Mouse (Mus musculus) liver, postnatal 0 days (tissue): ENCODE measurements around the gene Grk3. TPM values are rescaled to one million over a fixed set of nuclear protein-coding genes. Genes with fewer than 3 reads are reported as not detected.

Experiments
- ATAC-seq: fragments of 200-750 bp; cut with Nextera tagmentation; 2 replicates; pipeline ENCODE4 v1.8.0; 2017; ENCODE audit warnings: mild to moderate bottlenecking, moderate library complexity
- DNase-seq: peaks from one replicate; pipeline ENCODE4 v3.0.0-alpha.2; 2016
- H3K27ac ChIP-seq: fragments of 300-500 bp; sonication (generic); 2 replicates; pipeline ENCODE4 v1.5.1; 2014; ENCODE audit warnings: antibody characterized with exemption, moderate library complexity, mild to moderate bottlenecking, low read depth
- H3K27me3 ChIP-seq: fragments of 300-500 bp; sonication (generic); 2 replicates; pipeline ENCODE4 v1.6.1; 2014; ENCODE audit warnings: low read length, control low read depth, mixed read lengths; ENCODE audit not compliant: insufficient read depth
- H3K36me3 ChIP-seq: fragments of 300-500 bp; sonication (generic); replicated peaks from 2 replicates; pipeline ENCODE4 v1.6.1; 2014; ENCODE audit warnings: mild to moderate bottlenecking, control low read depth, low read length, moderate library complexity, mixed read lengths; ENCODE audit not compliant: insufficient read depth
- H3K4me1 ChIP-seq: fragments of 300-500 bp; sonication (generic); 2 replicates; pipeline ENCODE4 v1.6.1; 2014; ENCODE audit warnings: antibody characterized with exemption, mild to moderate bottlenecking, control low read depth; ENCODE audit not compliant: insufficient read depth
- H3K4me2 ChIP-seq: fragments of 300-500 bp; sonication (generic); 2 replicates; pipeline ENCODE4 v1.6.1; 2014; ENCODE audit warnings: low read depth, mild to moderate bottlenecking, low read length, moderate library complexity, mixed read lengths
- H3K4me3 ChIP-seq: fragments of 300-500 bp; sonication (generic); 2 replicates; pipeline ENCODE4 v1.5.1; 2014; ENCODE audit warnings: low read depth, low read length
- H3K9ac ChIP-seq: fragments of 300-500 bp; sonication (generic); replicated peaks from 2 replicates; pipeline ENCODE4 v1.6.1; 2014; ENCODE audit warnings: mild to moderate bottlenecking, moderate library complexity
- H3K9me3 ChIP-seq: fragments of 300-500 bp; sonication (generic); 2 replicates; pipeline ENCODE4 v1.6.1; 2016; ENCODE audit warnings: mild to moderate bottlenecking, control low read depth, low read length, mixed read lengths
- CTCF ChIP-seq: sonication (generic); IDR thresholded peaks from 2 replicates; pipeline ENCODE4 v1.5.1; 2016; ENCODE audit warnings: antibody characterized with exemption, low read depth
- EP300 ChIP-seq: IDR thresholded peaks from 2 replicates; pipeline ENCODE4 v1.6.1; 2016; ENCODE audit warnings: antibody characterized with exemption, low read depth, mild to moderate bottlenecking
- WGBS: fragments of 180-500 bp; shearing (Covaris S2); extraction: QIAGEN DNeasy Blood & Tissue Kit; methylation state at CpG from one replicate; pipeline ENCODE4 v1.1.7; 2014; ENCODE audit not compliant: insufficient replicate concordance; 5-methylcytosine and 5-hydroxymethylcytosine counted together
- polyA plus RNA-seq: library from polyadenylated mRNA; unstranded; fragments of >200 nt; fragmentation: Nextera tagmentation; extraction: Ambion mirVana; gene quantifications from 2 replicates; pipeline ENCODE4 v1.2.1, GENCODE M21; 2015

Gene Grk3
- polyA plus RNA-seq, 1 experiment from 2014 or later = 2.1 TPM

DNA sequence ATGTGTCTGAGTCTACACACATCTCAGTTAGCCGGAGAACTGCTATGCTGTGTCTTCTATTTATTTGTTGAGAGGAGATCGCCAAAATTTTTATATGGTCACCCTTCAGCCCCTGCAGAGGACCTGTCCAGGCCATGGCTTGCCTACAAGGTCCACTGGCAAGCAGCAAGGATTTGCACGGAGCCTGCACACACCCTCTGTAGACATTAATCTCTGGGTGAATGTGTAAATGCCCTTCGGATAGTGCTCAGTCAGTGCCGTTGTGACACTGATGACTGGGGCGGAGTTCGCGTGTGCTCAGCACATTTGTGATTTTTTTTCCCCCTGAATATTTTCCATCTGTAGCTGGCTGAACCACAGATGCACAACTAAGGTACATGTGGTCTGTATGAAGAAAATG lies 90.8 kb downstream of the Grk3 start:
- no peak for ATAC-seq
- H3K4me1 ChIP-seq = peaks cover 4% of the 10 kb centered on the region
- no peak for TF ChIP-seq EP300
- no peak overlapping the region for H3K9ac ChIP-seq
- H3K4me2 ChIP-seq = no peak overlapping the region
- WGBS = 73% methylated on average over 8 of the region's 8 CpGs
- no peak overlapping the region for H3K4me3 ChIP-seq
- no peaks in the 10 kb centered on the region for H3K9me3 ChIP-seq
- peaks cover 3% of the 10 kb centered on the region; the same call in 1 of the 2 replicates for H3K36me3 ChIP-seq
- no peak for DNase-seq
- no peaks in the 10 kb centered on the region for H3K27me3 ChIP-seq
- no peak overlapping the region for H3K27ac ChIP-seq

DNA sequence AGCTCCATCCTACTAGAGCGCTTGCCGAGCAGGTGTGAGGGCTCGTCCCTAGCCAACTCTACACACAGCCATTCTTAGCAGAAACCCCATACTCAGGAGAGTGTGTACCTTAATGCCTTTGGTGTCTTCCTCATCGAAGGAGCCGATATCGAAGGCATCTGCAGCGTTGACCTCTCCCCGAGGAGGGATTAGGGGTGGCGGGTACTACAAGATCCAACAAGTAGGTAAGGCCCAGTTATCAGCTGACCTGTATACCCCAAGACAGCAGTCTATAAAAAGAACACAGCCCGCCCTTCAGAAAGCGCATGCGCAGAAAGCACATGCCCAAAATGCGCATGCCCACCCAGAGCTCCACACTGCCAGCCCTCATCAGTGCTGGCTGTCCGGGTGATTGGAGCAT lies 91.8 kb downstream of the Grk3 start:
- no peak overlapping the region for H3K4me3 ChIP-seq
- TF ChIP-seq CTCF (no peak), EP300 (no peak)
- peaks cover 4% of the 10 kb centered on the region for H3K4me1 ChIP-seq
- H3K9me3 ChIP-seq = no peaks in the 10 kb centered on the region
- H3K27me3 ChIP-seq = no peaks in the 10 kb centered on the region
- DNase-seq = no peak
- no peak overlapping the region for H3K27ac ChIP-seq
- ATAC-seq = no peak
- 0 out of 2 replicates have a peak, but pooled peaks cover 3% of the 10 kb centered on the region for H3K36me3 ChIP-seq
- WGBS = 88% methylated on average over 14 of the region's 14 CpGs
- H3K4me2 ChIP-seq = no peak overlapping the region
- no peak overlapping the region for H3K9ac ChIP-seq

DNA sequence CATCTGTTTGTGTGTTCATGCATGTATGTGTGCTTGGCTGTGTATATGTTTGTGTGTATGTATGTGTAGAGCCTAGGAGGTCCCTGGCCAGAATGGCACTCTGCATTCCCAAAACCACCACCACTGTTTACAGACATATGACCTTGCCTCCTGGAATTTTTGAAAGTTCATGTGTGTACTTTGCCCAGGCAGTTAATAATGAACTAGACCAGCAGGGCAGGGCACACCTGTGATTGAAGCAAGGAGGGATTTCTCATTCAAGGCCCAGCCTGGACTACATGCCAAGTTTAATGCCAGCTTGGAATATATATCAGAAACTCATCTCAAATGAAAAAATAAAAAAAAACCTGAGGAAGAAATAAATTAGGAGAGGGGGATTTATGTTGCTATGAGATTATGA lies 93.7 kb downstream of the Grk3 start:
- no peak overlapping the region for H3K27ac ChIP-seq
- no peak overlapping the region for H3K4me2 ChIP-seq
- H3K4me3 ChIP-seq = no peak overlapping the region
- peaks cover 4% of the 10 kb centered on the region for H3K4me1 ChIP-seq
- no peak for DNase-seq
- no peak overlapping the region for H3K9ac ChIP-seq
- ATAC-seq = peak; percentile 79
- TF ChIP-seq EP300 (peak; percentile 15; the same call in 1 of the 2 replicates), CTCF (no peak)
- no peaks in the 10 kb centered on the region for H3K9me3 ChIP-seq
- no peaks in the 10 kb centered on the region for H3K36me3 ChIP-seq
- no peaks in the 10 kb centered on the region for H3K27me3 ChIP-seq

DNA sequence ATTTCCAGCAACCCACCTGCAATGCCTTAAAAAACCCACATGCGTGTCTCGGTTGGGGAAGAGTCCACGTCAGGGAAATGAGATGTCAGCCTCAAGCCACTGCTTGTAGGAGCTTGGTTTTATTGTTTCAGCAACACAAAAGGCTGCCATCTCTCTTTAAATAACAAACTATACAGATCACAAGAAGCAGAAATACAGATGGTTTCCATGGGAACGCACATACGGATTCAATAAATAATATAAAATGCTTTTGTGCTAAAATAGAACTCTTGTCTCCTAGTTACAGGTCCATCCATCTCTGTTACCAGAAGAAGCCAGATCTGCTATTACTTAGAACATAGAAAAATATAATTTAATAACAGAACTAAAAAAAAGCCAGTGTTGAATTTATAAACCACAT lies 105.2 kb downstream of the Grk3 start:
- Histone ChIP-seq H3K4me2 (no peak overlapping the region), H3K9me3 (peaks cover 3% of the 10 kb centered on the region; the same call in 1 of the 2 replicates), H3K27me3 (no peaks in the 10 kb centered on the region), H3K4me1 (peaks cover 4% of the 10 kb centered on the region; the same call in 1 of the 2 replicates), H3K36me3 (peaks cover 4% of the 10 kb centered on the region; the same call in 1 of the 2 replicates), H3K9ac (no peak overlapping the region), H3K27ac (no peak overlapping the region), H3K4me3 (no peak overlapping the region)
- WGBS = 81% methylated on average over 5 of the region's 5 CpGs
- ATAC-seq = no peak
- no peak for DNase-seq
- TF ChIP-seq CTCF = no peak
- no peak for TF ChIP-seq EP300

DNA sequence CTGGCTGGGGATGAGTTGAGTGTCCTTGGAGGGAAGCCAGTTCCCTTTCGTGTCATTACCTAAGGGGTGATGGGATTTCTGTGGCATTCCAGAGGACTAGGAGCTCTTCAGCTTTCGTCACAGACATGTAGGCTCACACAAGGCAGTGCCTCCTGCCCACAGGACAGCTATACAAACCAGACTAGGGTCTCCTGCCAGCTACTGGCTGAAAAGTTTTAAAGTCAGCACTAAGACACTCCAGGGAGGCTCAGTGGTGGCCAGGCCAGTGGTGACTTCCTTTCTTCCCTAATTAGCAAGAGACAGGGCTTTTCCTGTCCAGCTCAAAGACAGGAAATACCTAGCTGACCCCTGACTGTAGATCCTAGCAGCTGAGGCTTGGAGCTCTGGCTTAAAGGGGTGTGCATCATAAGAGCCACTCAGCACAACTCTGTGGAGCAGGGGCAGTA lies 107.4 kb downstream of the Grk3 start:
- peaks cover 4% of the 10 kb centered on the region; the same call in 1 of the 2 replicates for H3K4me1 ChIP-seq
- H3K9me3 ChIP-seq = peaks cover 3% of the 10 kb centered on the region; the same call in 1 of the 2 replicates
- WGBS = 21% methylated on average over 2 of the region's 2 CpGs
- TF ChIP-seq EP300 (no peak), CTCF (no peak)
- no peak overlapping the region for H3K4me2 ChIP-seq
- no peaks in the 10 kb centered on the region for H3K27me3 ChIP-seq
- no peak overlapping the region for H3K4me3 ChIP-seq
- no peak overlapping the region for H3K27ac ChIP-seq
- no peaks in the 10 kb centered on the region for H3K36me3 ChIP-seq
- ATAC-seq (peak; percentile 23; the same call in 1 of the 2 replicates), DNase-seq (no peak)
- no peak overlapping the region for H3K9ac ChIP-seq

DNA sequence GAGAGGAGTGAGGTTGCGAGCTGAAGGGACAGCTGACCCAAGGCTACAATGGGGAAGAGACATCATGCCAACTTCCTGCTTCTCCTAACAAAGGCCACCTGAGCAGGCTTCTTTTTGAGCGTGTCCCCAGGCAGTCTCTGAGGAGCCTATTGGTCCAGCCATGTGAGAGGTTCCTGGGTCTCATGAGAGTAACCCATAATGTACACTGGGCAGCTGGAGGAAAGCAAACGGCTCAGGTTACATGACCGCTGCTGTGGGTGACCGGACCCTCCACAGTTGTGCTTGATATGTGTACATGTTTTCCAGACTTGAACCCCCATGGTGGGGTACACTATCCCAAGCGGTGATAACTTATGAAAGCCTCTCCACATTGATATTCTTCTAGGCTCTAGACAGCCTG lies 108.1 kb downstream of the Grk3 start:
- Histone ChIP-seq H3K4me3 (no peak overlapping the region), H3K4me2 (no peak overlapping the region), H3K9me3 (peaks cover 3% of the 10 kb centered on the region; the same call in 1 of the 2 replicates), H3K27ac (no peak overlapping the region), H3K4me1 (peaks cover 4% of the 10 kb centered on the region; the same call in 1 of the 2 replicates), H3K9ac (no peak overlapping the region), H3K36me3 (no peaks in the 10 kb centered on the region), H3K27me3 (no peaks in the 10 kb centered on the region)
- TF ChIP-seq CTCF = no peak
- no peak for TF ChIP-seq EP300
- ATAC-seq = no peak
- WGBS = 70% methylated on average over 6 of the region's 6 CpGs
- no peak for DNase-seq
